Mouse (Mus musculus): ENCODE measurements around the gene Fam178b. TPM values are rescaled to one million over a fixed set of nuclear protein-coding genes. Genes with fewer than 3 reads are reported as not detected.
"Not testable (repeated sequence)": the region's sequence is repeated elsewhere in the genome, so short reads cannot be mapped to it uniquely, and the experiment has no call there.

The Fam178b gene
- total RNA-seq, 2 experiments from 2014 or later, result 0.83 TPM; not detected in 1

- DNase-seq (ENCODE audit: low spot score), result no peak
- intact Hi-C loops (cut with DNase I), result loop anchor here (2.0 kb wide), 1 partner anchor 36 kb away; no protein-coding TSS in a partner anchor
Observed at GRCm38 (mm10) chr1:36554633-36555399, 128.2 kb downstream of the Fam178b start.

DNA sequence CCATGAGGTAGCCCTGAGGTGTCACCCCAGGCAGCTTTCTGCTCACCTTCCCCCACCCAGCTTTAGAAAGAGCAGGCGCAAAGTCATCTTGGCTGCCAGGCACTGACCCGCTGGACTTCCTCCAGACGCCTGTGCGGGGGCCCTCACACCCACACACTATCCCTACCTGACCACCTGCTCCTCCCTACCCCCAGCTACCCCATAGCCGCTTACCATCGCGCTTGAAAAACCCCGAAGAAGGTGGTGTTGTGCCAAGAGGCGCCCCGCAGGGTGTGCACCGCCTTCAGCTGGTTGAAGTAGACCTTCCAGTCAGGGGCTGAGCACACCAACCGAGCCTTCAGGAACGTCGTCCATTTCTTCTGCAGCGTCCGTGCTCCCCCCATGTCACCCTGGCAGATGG is 130.5 kb downstream of the Fam178b start:
- intact Hi-C loops (cut with DNase I), result no loop called here

DNA sequence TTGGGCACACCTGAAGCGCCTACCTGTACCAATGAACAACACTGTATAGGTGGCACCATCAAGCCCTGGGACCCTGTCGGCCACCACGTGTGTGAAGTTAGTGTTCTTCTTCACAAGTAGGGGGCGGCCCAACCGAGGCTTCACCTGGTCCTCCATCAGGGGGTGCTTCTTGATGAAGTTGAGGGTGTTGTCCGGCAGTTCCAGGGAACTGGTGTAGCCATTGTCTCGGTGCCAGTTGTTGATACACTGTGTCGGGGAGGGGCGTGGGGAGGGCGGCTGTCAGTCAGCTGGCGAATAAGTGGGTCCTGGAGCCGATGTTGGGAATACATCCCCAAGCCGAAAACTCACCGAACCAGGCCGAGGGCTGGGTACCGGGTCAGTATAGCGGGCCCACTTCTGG is 131.1 kb downstream of the Fam178b start:
- no peak for DNase-seq (ENCODE audit: low spot score)
- intact Hi-C loops (cut with DNase I), result no loop called here

More for the DNA sequence above, 130.5 kb downstream of the Fam178b start:
- DNase-seq (ENCODE audit: low spot score), result no peak

DNA sequence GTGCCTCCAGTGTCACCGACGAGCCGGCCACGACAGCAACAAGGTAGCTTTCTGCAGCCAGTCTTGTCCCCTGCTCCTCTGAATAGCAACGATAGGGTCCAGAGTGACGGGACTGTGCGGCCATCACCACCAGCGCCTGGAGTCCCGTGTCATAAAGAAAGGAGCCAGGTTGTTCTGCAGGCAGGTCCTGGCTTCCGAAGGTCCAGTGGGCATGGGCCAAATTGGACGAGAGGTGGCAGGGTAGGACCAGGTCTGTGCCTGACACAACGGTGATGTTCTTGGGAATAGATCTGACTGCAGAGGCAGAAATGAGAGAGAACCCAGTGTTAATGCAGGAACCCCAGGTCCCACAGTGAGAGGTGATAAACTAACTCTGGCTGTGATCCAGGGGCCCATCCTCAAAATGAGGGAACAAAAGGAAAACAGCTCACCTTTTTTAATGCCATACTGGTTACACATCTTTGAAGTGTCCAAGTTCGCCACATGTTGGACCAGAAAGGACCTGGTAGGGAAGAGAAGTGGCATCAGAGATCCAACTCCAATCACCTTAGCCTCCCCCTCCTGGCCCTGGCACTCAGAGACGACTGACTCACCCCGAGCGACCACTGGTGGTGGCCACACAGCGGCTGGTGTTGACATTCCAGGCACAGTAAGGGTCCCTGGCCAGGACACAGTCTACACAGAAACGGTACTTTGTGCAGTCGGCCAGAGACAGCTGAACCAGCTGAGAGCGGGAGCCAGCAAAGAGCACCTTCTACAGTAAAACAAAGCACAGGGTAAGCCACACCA is 132.7 kb downstream of the Fam178b start:
- intact Hi-C loops (cut with DNase I), result no loop called here

DNA sequence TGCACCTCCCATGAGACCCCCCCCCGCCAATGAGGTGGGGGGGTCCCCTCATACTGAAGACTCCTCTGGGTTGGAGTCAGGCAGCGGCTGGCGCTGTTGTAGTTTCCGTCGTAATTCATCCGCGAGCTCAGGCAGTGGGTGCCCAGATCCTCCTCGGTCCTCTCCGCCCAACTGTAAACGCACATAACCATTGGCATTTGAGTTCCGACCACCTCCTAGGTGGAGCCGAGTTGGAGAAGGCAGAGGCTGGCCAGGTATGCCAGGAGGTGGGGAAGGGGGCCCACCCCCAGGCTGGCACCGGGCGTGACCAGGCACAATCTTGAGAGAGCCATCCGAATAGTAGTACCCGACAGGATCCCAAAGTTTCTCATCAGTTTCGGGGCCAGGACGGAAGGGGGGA is 133.5 kb downstream of the Fam178b start:
- intact Hi-C loops (cut with DNase I), result loop anchor here (2.0 kb wide), 1 partner anchor 135 kb away; no protein-coding TSS in a partner anchor
- no peak for DNase-seq (ENCODE audit: low spot score)

More for the DNA sequence above, 132.7 kb downstream of the Fam178b start:
- no peak for DNase-seq (ENCODE audit: low spot score)

DNA sequence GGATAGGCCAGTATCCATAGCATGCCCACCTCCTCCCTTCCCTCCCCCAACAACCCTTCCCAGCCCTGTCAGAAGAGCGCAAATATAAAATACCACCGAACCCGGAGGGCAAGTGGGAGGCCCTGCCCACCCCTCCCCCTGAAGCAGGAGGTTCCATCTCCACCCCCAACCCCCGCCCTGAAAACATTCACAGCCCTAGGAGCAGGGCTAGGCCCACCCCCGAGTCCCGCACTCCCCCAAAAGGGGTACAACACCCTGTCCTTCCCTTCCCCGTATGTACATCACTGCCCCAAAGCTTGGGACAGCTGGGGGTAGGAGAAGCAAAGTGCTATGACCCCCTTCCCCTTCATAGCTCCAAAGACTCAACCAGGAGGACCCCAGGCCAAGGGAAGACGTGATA is 134.2 kb downstream of the Fam178b start:
- intact Hi-C loops (cut with DNase I), result loop anchor here (2.0 kb wide), 1 partner anchor 136 kb away; no protein-coding TSS in a partner anchor
- DNase-seq (ENCODE audit: low spot score), result no peak

- no peak for DNase-seq (ENCODE audit: low spot score)
- intact Hi-C loops (cut with DNase I), result loop anchor here (1.0 to 2.0 kb wide), 3 partner anchors 87 to 137 kb away; no protein-coding TSS in a partner anchor
Observed at GRCm38 (mm10) chr1:36547981-36548598, 134.9 kb downstream of the Fam178b start.

DNA sequence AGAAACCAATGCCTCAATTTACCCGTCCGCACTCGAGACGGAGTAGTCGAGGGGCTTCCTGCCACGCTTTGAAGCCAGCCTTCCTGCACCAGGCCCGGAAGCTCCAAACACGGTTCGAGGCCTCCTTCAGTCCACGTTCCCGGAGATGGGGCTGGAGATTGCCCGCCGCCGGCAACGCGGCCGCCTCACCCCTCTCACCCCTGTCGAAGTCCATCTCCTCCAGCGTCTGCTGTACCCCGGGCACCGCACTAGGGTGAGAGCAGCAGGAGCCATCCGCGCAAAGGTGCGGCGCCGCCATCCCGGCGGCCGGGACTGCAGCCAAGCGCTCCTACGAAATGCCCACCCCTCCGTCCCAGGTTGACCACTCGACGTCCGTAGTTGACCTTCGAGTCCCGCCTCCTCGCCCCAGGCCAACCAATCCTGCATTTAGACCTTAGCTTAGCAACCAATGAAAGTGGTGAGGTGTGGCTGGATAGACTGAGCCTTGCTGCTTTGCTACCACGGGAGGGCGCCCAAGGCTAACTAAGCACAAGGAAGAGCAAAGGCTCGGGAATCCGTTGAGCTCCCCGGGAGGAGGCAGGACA is 136.0 kb downstream of the Fam178b start, which contains the start of gene Ankrd39:
Gene Ankrd39, minus strand, starts transcription at position 558 of the 584 bp plus-strand sequence.
- DNase-seq (ENCODE audit: low spot score), result peak; percentile 97
- intact Hi-C loops (cut with DNase I), result loop anchor here (1.0 to 2.0 kb wide), 2 partner anchors 88 to 118 kb away; no protein-coding TSS in a partner anchor

GRCm38 (mm10) chr1:36545845-36546600 is 137.0 kb downstream of the Fam178b start:
- no peak for DNase-seq (ENCODE audit: low spot score)
- intact Hi-C loops (cut with DNase I), result loop anchor here (2.0 kb wide), 2 partner anchors 31 to 119 kb away; no protein-coding TSS in a partner anchor

DNA sequence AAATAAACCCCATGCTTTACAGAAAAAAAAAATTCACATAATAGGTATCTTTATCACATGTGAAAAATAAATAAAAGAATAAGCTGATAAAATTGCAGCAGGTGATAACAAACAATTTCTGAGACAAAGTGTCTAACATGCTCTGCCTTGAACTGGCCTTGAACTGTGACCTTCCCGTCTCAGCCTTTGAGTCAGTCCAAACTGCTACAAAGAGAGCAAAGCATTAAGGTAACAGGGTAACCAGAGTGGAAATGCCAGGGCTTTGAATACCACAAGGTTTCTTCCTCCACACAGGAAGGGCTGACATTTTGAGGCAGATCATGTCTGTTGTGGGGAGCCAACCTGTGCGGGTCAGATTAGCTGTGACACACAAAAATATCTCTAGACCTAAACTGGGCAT is 137.6 kb downstream of the Fam178b start:
- intact Hi-C loops (cut with DNase I), result loop anchor here (2.0 kb wide), 1 partner anchor 31 kb away; no protein-coding TSS in a partner anchor
- no peak for DNase-seq (ENCODE audit: low spot score)

GRCm38 (mm10) chr1:36542925-36543324 is 140.1 kb downstream of the Fam178b start:
- intact Hi-C loops (cut with DNase I), result no loop called here
- DNase-seq (ENCODE audit: low spot score), result no peak

- intact Hi-C loops (cut with DNase I), result no loop called here
Observed at GRCm38 (mm10) chr1:36541844-36542243, 141.1 kb downstream of the Fam178b start.

DNA sequence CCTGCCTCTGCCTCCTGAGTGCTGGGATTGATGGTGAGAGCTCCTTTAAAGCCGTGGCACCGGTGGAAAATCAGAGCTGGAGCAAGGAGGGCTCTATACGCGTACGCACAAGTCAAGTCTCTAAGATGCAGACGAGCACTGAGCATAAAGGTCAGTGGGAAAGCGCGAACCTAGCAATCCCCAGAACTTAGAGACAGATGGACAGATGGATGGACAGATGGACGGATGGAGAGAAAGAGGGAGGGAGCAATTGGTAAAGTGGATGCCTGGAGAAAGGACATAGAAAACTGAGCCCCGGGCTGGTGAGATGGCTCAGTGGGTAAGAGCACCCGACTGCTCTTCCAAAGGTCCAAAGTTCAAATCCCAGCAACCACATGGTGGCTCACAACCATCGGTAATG is 142.2 kb downstream of the Fam178b start:
- intact Hi-C loops (cut with DNase I), result no loop called here
- DNase-seq (ENCODE audit: low spot score), result no peak

More at GRCm38 (mm10) chr1:36541844-36542243, 141.1 kb downstream of the Fam178b start:
- DNase-seq (ENCODE audit: low spot score), result no peak

DNA sequence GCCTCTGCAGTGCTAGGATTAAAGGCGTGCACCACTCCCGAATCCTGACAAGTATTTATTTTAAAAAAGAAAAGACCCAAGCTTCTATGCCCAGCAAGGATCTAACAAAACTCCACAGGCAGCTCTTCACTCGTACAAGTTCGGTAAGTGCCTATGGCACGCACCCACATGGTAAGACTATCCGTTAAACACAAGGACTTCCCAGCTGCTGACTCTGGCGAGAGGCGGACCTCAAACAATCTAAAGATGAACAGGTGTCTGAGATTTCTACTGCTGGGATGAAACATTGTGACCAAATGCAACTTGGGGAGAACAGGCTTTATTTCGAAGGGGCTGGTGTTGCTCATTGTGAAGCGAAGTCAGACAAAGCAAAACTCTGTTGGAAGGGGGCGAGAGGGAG is 142.9 kb downstream of the Fam178b start:
- no peak for DNase-seq (ENCODE audit: low spot score)
- intact Hi-C loops (cut with DNase I), result no loop called here

DNA sequence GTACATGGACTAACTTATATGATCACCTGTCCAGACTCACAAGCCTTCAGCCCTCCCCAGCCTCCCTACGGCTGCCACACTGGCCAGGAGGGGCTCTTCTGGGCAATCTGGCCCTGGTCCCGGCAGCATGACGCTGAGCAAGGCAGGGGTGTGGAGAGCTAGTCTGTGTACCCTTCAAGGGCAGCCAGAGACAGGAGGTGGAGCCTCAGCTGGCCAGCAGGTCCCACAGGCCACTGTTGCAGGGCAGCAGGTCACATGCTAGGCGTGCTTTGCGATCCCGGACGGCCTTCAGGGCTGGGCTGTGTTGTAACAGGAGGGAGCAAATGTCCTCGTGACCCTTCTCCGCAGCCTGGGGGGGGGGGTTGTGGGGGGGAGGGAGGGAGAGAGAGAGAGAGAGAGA is 143.8 kb downstream of the Fam178b start, which contains the start of gene Gm42417:
Gene Gm42417, minus strand, starts transcription at position 244 of the 400 bp plus-strand sequence.
- intact Hi-C loops (cut with DNase I), result no loop called here
- peak; percentile 63 for DNase-seq (ENCODE audit: low spot score)

DNA sequence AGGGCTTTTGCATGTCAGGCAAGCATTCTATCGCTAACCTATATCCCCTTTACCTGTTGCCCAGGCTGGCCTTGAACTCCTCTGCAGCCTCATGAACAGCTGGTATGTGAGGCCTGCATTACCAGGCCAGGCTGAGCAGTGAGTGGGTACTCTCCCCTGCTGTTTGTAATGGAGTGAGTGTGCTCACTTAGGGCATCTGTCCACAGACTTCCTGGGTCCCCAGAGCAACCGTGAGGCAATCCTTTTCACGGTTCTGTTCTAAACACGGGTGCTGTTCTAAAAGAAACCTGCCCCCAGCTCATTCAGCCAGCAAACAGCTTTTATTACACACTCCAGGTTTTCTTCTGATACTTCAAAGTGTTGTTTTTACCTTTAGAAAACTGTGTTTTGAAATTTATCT is 144.3 kb downstream of the Fam178b start:
- no peak for DNase-seq (ENCODE audit: low spot score)
- intact Hi-C loops (cut with DNase I), result no loop called here

DNA sequence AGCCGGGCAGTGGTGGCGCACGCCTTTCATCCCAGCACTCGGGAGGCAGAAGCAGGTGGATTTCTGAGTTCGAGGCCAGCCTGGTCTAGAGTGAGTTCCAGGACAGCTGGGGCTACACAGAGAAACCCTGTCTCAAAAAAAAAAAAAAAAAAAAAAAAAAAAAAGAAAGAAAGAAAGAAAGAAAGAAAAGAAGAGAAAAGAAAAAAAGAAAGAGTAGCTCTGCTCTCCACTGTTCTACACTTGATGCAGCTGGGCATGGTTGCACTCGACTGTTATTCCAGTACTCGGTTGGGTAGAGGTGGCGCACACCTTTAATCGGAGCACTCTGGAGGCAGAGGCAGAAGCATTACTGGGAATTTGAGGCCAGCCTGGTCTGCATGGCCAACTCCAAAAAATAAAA is 146.2 kb downstream of the Fam178b start, which contains the start of gene Ankrd23:
Gene Ankrd23, minus strand, starts transcription at position 101 of the 400 bp plus-strand sequence.
- intact Hi-C loops (cut with DNase I), result not testable (repeated sequence)

DNA sequence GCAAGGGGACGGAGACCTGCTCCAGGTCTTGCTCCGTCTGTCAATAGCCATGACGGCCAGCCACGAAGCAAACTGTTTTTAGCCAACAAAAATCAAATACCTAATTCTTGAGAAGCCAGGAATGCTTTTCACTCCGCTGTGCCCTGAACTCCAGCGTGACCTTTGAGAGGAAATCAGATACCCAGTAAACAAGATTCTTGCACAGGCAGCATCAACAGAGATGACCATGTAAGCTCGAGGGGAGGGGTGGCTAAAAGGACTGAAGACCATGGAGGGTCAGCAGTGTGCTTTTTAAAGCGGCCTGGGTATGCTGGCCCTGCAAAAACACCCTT is 146.6 kb downstream of the Fam178b start:
- no peak for DNase-seq (ENCODE audit: low spot score)
- intact Hi-C loops (cut with DNase I), result no loop called here

More for the DNA sequence above, 146.2 kb downstream of the Fam178b start, which contains the start of gene Ankrd23:
- not testable (repeated sequence) for DNase-seq (ENCODE audit: low spot score)

All from heart, postnatal 25 days (tissue).